Mouse (Mus musculus): ENCODE data around the gene Ntn4. TPM values are rescaled to one million over a fixed set of nuclear protein-coding genes. Genes with fewer than 3 reads are reported as not detected.

Gene Ntn4
- polyA plus RNA-seq, 2 experiments, result 1.4 to 3.6 TPM

GRCm38 (mm10) chr10:93742097-93742446 is 101.6 kb downstream of the Ntn4 start:
- TF ChIP-seq POLR2A (IDR thresholded peaks at IDR 0.05; ENCODE audit: borderline replicate concordance, extremely low read depth, insufficient read depth, insufficient read length), result no peak
- Histone ChIP-seq H3K9ac (ENCODE audit: low read depth, low read length, severe bottlenecking) (no peak overlapping the region), H3K27ac (replicated peaks; ENCODE audit: low read depth, low read length) (no peak overlapping the region), H3K36me3 (ENCODE audit: control insufficient read depth, insufficient read depth, low read length) (no peaks in the 10 kb centered on the region), H3K9me3 (ENCODE audit: control insufficient read depth, low read length) (no peaks in the 10 kb centered on the region), H3K4me1 (ENCODE audit: control insufficient read depth, insufficient read depth, low read length) (no peaks in the 10 kb centered on the region), H3K27me3 (ENCODE audit: control insufficient read depth, insufficient read depth, low read length) (no peaks in the 10 kb centered on the region), H3K4me2 (replicated peaks; ENCODE audit: low read depth, low read length, severe bottlenecking) (no peak overlapping the region), H3K4me3 (replicated peaks; ENCODE audit: low read length) (no peak overlapping the region)
- 79% methylated on average over 3 of the region's 3 CpGs for WGBS
- DNase-seq (ENCODE audit: low spot score) (no peak), ATAC-seq (ENCODE audit: low FRiP score, low read depth) (no peak)

DNA sequence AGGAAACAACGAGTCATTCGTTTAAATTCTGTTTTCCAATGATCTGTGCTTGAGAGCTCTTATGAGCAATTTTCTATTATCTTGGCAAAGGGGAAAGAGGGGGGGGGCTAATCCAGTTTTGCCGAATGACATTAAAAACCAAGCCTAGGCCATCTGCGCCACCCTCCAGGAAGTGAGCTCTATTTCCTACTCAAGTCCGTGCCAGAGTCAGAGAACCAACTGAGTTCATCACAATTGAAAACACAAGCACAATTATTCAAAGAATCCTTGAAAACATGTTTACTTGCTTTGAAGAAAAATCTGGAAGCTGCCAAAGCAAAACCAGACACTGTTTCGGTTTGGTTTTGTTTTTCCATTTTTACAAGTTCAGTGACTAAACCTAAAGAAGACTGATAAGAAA is 102.1 kb downstream of the Ntn4 start:
- WGBS, result 64% methylated on average over 6 of the region's 6 CpGs

DNA sequence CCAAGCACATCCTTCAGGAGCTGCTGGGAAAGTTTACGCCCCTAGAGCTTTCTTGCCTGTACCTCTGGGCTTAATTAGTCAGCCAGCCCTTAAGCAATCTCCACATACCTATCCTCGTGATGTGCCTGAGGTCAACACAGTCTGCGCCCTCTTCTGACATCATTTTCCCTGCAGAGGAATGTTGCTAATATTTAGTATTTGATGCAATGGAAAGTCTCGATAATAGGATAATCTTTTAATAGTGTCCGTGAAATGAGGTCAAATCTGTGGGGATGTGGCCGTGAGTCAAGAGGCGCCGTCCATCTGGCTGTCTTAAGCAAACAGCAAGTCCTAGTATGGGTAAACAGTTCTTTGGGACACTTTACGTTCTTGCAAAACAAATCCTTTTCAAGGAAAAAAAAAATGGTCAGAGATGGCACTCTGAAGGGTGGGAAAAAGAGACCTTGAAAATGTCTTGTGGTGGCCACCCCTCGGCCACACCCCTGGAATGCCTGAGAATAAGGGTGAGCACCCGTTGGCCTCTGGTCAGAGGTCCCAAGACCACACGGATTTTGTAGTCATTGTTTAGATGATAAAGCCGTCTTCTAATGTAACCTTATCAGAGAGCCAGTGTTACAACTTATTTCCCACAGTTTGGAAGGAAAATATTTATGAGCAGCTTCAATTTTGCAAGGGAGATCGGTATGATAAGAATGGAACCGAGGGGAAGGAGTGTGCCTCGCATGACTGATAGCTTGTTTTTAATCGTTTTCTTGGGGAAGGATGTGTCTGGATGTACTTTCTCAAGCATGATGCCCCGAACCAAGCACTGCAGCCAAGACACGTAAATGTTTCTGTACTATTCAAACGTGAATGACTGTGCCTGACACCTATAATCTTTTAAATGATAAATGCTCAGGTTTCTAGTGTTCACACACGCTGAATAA is 109.0 kb downstream of the Ntn4 start:
- Histone ChIP-seq H3K27ac (replicated peaks; ENCODE audit: low read depth, low read length) (no peak overlapping the region), H3K36me3 (ENCODE audit: control insufficient read depth, insufficient read depth, low read length) (no peaks in the 10 kb centered on the region), H3K27me3 (ENCODE audit: control insufficient read depth, insufficient read depth, low read length) (no peaks in the 10 kb centered on the region), H3K4me1 (ENCODE audit: control insufficient read depth, insufficient read depth, low read length) (no peaks in the 10 kb centered on the region), H3K9ac (ENCODE audit: low read depth, low read length, severe bottlenecking) (no peak overlapping the region), H3K4me3 (replicated peaks; ENCODE audit: low read length) (no peak overlapping the region), H3K9me3 (ENCODE audit: control insufficient read depth, low read length) (no peaks in the 10 kb centered on the region), H3K4me2 (replicated peaks; ENCODE audit: low read depth, low read length, severe bottlenecking) (no peak overlapping the region)
- 66% methylated on average over 21 of the region's 21 CpGs for WGBS
- DNase-seq (ENCODE audit: low spot score) (no peak), ATAC-seq (ENCODE audit: low FRiP score, low read depth) (no peak; the same call in 1 of the 2 replicates)
- no peak for TF ChIP-seq POLR2A (IDR thresholded peaks at IDR 0.05; ENCODE audit: borderline replicate concordance, extremely low read depth, insufficient read depth, insufficient read length)

More for the DNA sequence above, 102.1 kb downstream of the Ntn4 start:
- H3K4me2 ChIP-seq (replicated peaks; ENCODE audit: low read depth, low read length, severe bottlenecking), result no peak overlapping the region
- H3K36me3 ChIP-seq (ENCODE audit: control insufficient read depth, insufficient read depth, low read length), result no peaks in the 10 kb centered on the region
- H3K4me3 ChIP-seq (replicated peaks; ENCODE audit: low read length), result no peak overlapping the region
- no peak overlapping the region for H3K27ac ChIP-seq (replicated peaks; ENCODE audit: low read depth, low read length)
- no peak for TF ChIP-seq POLR2A (IDR thresholded peaks at IDR 0.05; ENCODE audit: borderline replicate concordance, extremely low read depth, insufficient read depth, insufficient read length)
- no peaks in the 10 kb centered on the region for H3K4me1 ChIP-seq (ENCODE audit: control insufficient read depth, insufficient read depth, low read length)
- H3K9me3 ChIP-seq (ENCODE audit: control insufficient read depth, low read length), result no peaks in the 10 kb centered on the region
- H3K9ac ChIP-seq (ENCODE audit: low read depth, low read length, severe bottlenecking), result no peak overlapping the region
- H3K27me3 ChIP-seq (ENCODE audit: control insufficient read depth, insufficient read depth, low read length), result no peaks in the 10 kb centered on the region
- no peak for DNase-seq (ENCODE audit: low spot score)
- no peak for ATAC-seq (ENCODE audit: low FRiP score, low read depth)

GRCm38 (mm10) chr10:93751302-93751701 is 110.8 kb downstream of the Ntn4 start:
- H3K9ac ChIP-seq (ENCODE audit: low read depth, low read length, severe bottlenecking), result no peak overlapping the region
- H3K9me3 ChIP-seq (ENCODE audit: control insufficient read depth, low read length), result no peaks in the 10 kb centered on the region
- no peak for TF ChIP-seq POLR2A (IDR thresholded peaks at IDR 0.05; ENCODE audit: borderline replicate concordance, extremely low read depth, insufficient read depth, insufficient read length)
- WGBS, result 82% methylated on average over 14 of the region's 14 CpGs
- no peak overlapping the region for H3K4me2 ChIP-seq (replicated peaks; ENCODE audit: low read depth, low read length, severe bottlenecking)
- no peak overlapping the region for H3K4me3 ChIP-seq (replicated peaks; ENCODE audit: low read length)
- no peaks in the 10 kb centered on the region for H3K4me1 ChIP-seq (ENCODE audit: control insufficient read depth, insufficient read depth, low read length)
- H3K27ac ChIP-seq (replicated peaks; ENCODE audit: low read depth, low read length), result no peak overlapping the region
- ATAC-seq (ENCODE audit: low FRiP score, low read depth) (no peak), DNase-seq (ENCODE audit: low spot score) (no peak)
- H3K27me3 ChIP-seq (ENCODE audit: control insufficient read depth, insufficient read depth, low read length), result no peaks in the 10 kb centered on the region
- H3K36me3 ChIP-seq (ENCODE audit: control insufficient read depth, insufficient read depth, low read length), result no peaks in the 10 kb centered on the region

DNA sequence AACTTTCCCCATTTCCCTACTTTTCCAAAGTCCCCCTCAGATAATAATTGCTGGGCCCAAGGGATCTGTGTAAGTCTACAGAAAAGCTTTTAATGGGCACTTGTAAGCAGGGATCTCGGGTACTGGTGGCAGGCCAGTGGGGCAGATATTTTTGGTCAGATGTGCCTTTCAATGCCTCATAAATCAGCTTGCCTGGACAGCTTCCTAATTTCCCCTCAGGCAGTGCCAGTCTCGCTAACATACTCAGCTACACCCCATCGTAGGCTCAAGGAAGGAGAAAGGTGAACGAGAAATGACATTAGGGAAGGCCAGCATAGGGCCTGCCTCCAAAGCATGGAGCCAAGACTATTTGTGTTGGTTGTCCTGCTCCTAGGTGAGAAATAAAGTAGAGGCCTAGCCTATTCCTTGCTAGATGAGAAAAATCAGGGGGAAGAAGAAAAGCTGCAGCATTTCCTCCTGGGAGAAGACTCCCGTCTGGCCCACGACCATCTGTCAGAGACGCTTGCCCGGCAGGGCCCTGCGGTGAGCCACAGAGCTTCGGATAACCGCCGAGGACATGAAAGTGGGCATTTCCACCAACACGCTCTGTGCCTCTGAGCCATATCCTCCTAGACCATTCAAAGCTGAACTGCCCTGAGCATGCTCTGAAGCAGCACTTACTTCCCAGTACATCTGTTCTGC is 113.4 kb downstream of the Ntn4 start:
- TF ChIP-seq POLR2A (IDR thresholded peaks at IDR 0.05; ENCODE audit: borderline replicate concordance, extremely low read depth, insufficient read depth, insufficient read length), result no peak
- Histone ChIP-seq H3K4me3 (replicated peaks; ENCODE audit: low read length) (no peak overlapping the region), H3K27ac (replicated peaks; ENCODE audit: low read depth, low read length) (no peak overlapping the region), H3K9ac (ENCODE audit: low read depth, low read length, severe bottlenecking) (no peak overlapping the region), H3K4me2 (replicated peaks; ENCODE audit: low read depth, low read length, severe bottlenecking) (no peak overlapping the region), H3K36me3 (ENCODE audit: control insufficient read depth, insufficient read depth, low read length) (no peaks in the 10 kb centered on the region), H3K4me1 (ENCODE audit: control insufficient read depth, insufficient read depth, low read length) (no peaks in the 10 kb centered on the region), H3K27me3 (ENCODE audit: control insufficient read depth, insufficient read depth, low read length) (no peaks in the 10 kb centered on the region), H3K9me3 (ENCODE audit: control insufficient read depth, low read length) (no peaks in the 10 kb centered on the region)
- DNase-seq (ENCODE audit: low spot score) (no peak), ATAC-seq (ENCODE audit: low FRiP score, low read depth) (no peak)
- WGBS, result 71% methylated on average over 13 of the region's 13 CpGs

Data from limb, embryonic 14.5 days (tissue).